Mouse (Mus musculus) thymus, postnatal 25 days (tissue): ENCODE measurements around the gene Usp7.

Experiments used
- DNase-seq: peaks from one replicate; pipeline ENCODE4 v3.0.0; 2022

The Usp7 gene

GRCm38 (mm10) chr16:8670041-8671035 is 121.8 kb downstream of the Usp7 start:
- DNase-seq: no peak

GRCm38 (mm10) chr16:8669432-8669831 is 122.7 kb downstream of the Usp7 start:
- no peak for DNase-seq

- no peak for DNase-seq
These were observed 123.7 kb downstream of the Usp7 start for GRCm38 (mm10) chr16:8668386-8668785.

- no peak for DNase-seq
These were observed 124.3 kb downstream of the Usp7 start for GRCm38 (mm10) chr16:8667814-8668213.

GRCm38 (mm10) chr16:8667261-8667660 is 124.8 kb downstream of the Usp7 start:
- DNase-seq: no peak

GRCm38 (mm10) chr16:8666452-8666851 is 125.7 kb downstream of the Usp7 start:
- DNase-seq: no peak

- no peak for DNase-seq
These were observed 126.7 kb downstream of the Usp7 start for GRCm38 (mm10) chr16:8665367-8665766.

- DNase-seq: no peak
These were observed 128.2 kb downstream of the Usp7 start for GRCm38 (mm10) chr16:8663606-8664539.

GRCm38 (mm10) chr16:8663022-8663421 is 129.1 kb downstream of the Usp7 start:
- DNase-seq: no peak

GRCm38 (mm10) chr16:8658764-8659163 is 133.3 kb downstream of the Usp7 start:
- DNase-seq: no peak

- no peak for DNase-seq
These were observed 133.8 kb downstream of the Usp7 start for GRCm38 (mm10) chr16:8658349-8658748.

GRCm38 (mm10) chr16:8656256-8656655 is 135.9 kb downstream of the Usp7 start:
- DNase-seq: no peak

GRCm38 (mm10) chr16:8655599-8655998 is 136.5 kb downstream of the Usp7 start:
- DNase-seq: no peak

- DNase-seq: no peak
These were observed 137.0 kb downstream of the Usp7 start for GRCm38 (mm10) chr16:8655108-8655507.

- no peak for DNase-seq
These were observed 142.1 kb downstream of the Usp7 start for GRCm38 (mm10) chr16:8650007-8650406.

GRCm38 (mm10) chr16:8645546-8645945 is 146.6 kb downstream of the Usp7 start:
- DNase-seq: no peak

GRCm38 (mm10) chr16:8643855-8644254 is 148.3 kb downstream of the Usp7 start:
- peak; percentile 56 for DNase-seq
